Mouse (Mus musculus): ENCODE measurements at regions not wholly inside any gene's neighbourhood (a gene's known extent, or its start where the extent isn't known, plus 50 kb on each side); places are given as distances from the start of the nearest gene placed in this dataset.

GRCm38 (mm10) chrX:131901121-131901895 lies 1787.5 kb downstream of the Pcdh19 start:
- no peak for DNase-seq (ENCODE audit: extremely low read depth, low read depth)

GRCm38 (mm10) chrX:131885092-131885491 lies 1803.7 kb downstream of the Pcdh19 start:
- DNase-seq (ENCODE audit: extremely low read depth, low read depth), result peak; percentile 8

Measured in MEL-GATA-1-ER (cell line).